Mouse (Mus musculus) bone marrow macrophage, adult 2 months (primary cell): ENCODE measurements around the gene Nkiras2.

Source experiments
- CTCF ChIP-seq: IDR thresholded peaks from 2 replicates; pipeline ENCODE4 v1.5.1; 2012; ENCODE audit warnings: low read depth, mild to moderate bottlenecking, low read length, moderate library complexity
- POLR2A ChIP-seq: IDR thresholded peaks from 2 replicates; pipeline ENCODE4 v1.6.1; 2012; ENCODE audit warnings: mild to moderate bottlenecking, low read depth, low read length, borderline replicate concordance

DNA sequence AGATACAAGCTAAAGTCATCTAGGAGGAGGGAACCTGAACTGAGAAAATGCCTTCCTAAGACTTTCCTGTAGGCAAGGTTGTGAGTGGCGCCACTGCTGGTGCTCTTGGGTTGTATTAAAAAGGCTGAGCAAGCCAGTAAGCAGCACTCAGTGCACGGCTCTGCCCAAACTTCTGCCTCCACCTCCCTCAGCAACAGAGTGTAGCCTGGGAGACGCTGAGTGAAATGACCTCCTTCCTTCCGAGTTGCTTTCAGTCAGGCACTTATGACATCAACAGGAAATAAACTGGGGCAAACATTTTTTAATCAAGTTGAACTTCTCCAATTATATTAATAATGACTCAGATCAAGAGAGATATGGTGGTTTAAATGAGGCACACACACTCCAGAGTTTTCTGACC lies 10.2 kb upstream of the Nkiras2 start:
- no peak for TF ChIP-seq CTCF
- no peak for TF ChIP-seq POLR2A
